Mouse (Mus musculus) G1E-ER4 (cell line): Measurements from ENCODE around the gene Dnajb13. TPM values are rescaled to one million over a fixed set of nuclear protein-coding genes. Genes with fewer than 3 reads are reported as not detected.

Experiments used
- GATA1 ChIP-seq: IDR thresholded peaks from one replicate; pipeline ENCODE4 v1.8.0; 2012; ENCODE audit warnings: low read length, inconsistent platforms
- polyA plus RNA-seq: library from polyadenylated mRNA; stranded (reverse); fragments of >175 nt; gene quantifications from 2 replicates; pipeline ENCODE4 v1.2.3, GENCODE M21; 2012

Gene Dnajb13
- polyA plus RNA-seq, 1 experiment: not detected

- no peak for TF ChIP-seq GATA1
Measured at GRCm38 (mm10) chr7:100459862-100460261, 54.9 kb downstream of the Dnajb13 start.

DNA sequence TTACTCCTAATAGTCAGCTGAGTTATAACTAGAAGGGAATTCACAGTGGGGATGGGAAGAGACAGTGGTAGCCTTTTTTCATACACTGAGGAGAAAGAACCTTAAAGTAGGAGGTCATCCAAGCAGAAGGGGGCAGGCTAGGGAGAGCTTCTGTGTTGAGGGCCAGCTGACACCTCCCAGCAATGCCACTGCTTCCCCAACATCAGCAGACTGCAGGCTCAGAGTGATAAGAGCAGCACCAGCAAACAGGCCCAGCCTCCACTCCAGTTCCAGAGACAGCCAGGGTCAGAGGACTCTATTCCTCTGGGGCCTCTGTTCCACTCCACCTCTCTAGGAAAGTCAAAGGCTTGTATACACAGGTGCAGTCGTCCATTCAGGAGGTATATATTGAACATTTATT is 56.6 kb downstream of the Dnajb13 start:
- TF ChIP-seq GATA1: no peak

Other genes with a start within 250 kb of the Dnajb13 start
- gene P4ha3, start 229.4 kb downstream of the Dnajb13 start, polyA plus RNA-seq: not detected in 2 replicates
- 22.7 and 27.1 TPM in 2 replicates for gene C2cd3, start 142.7 kb downstream of the Dnajb13 start, polyA plus RNA-seq
- gene Ppme1, start 142.7 kb downstream of the Dnajb13 start, polyA plus RNA-seq: 45.7 and 57.9 TPM in 2 replicates
- 0.04 TPM in 1 of 2 replicates, not detected in the other for gene Ucp3, start 42.0 kb downstream of the Dnajb13 start, polyA plus RNA-seq
- gene Ucp2, start 21.6 kb downstream of the Dnajb13 start, polyA plus RNA-seq: 987 and 1,168 TPM in 2 replicates
- 11.2 and 13.4 TPM in 2 replicates for gene Coa4, start 22.1 kb upstream of the Dnajb13 start, polyA plus RNA-seq
- 22.5 and 28.2 TPM in 2 replicates for gene Rab6a, start 92.5 kb upstream of the Dnajb13 start, polyA plus RNA-seq
- gene Mrpl48, start 93.3 kb upstream of the Dnajb13 start, polyA plus RNA-seq: 1.2 and 1.7 TPM in 2 replicates
- not detected in 2 replicates for gene Plekhb1, start 147.5 kb upstream of the Dnajb13 start, polyA plus RNA-seq
- 43.5 and 47.1 TPM in 2 replicates for gene Fam168a, start 191.7 kb upstream of the Dnajb13 start, polyA plus RNA-seq